Mouse (Mus musculus) forebrain, embryonic 15.5 days (tissue): ENCODE data around the gene Ss18l1. TPM values are rescaled to one million over a fixed set of nuclear protein-coding genes. Genes with fewer than 3 reads are reported as not detected.

Experiments
- ATAC-seq: fragments of 200-750 bp; cut with Nextera tagmentation; replicated peaks from 2 replicates; pipeline ENCODE4 v1.8.0; 2017; ENCODE audit warnings: mild to moderate bottlenecking, moderate TSS enrichment, moderate library complexity
- H3K27ac ChIP-seq: fragments of 300-500 bp; sonication (generic); replicated peaks from 2 replicates; pipeline ENCODE4 v1.5.1; 2015; ENCODE audit warnings: mild to moderate bottlenecking, inconsistent platforms
- H3K27me3 ChIP-seq: fragments of 300-500 bp; sonication (generic); 2 replicates; pipeline ENCODE4 v1.6.1; 2015; ENCODE audit warnings: inconsistent platforms
- H3K36me3 ChIP-seq: fragments of 300-500 bp; sonication (generic); 2 replicates; pipeline ENCODE4 v1.6.1; 2015; ENCODE audit warnings: mild to moderate bottlenecking, inconsistent platforms
- H3K4me1 ChIP-seq: fragments of 300-500 bp; sonication (generic); 2 replicates; pipeline ENCODE4 v1.6.1; 2015; ENCODE audit warnings: inconsistent platforms
- H3K4me2 ChIP-seq: fragments of 300-500 bp; sonication (generic); replicated peaks from 2 replicates; pipeline ENCODE4 v1.6.1; 2015; ENCODE audit warnings: mild to moderate bottlenecking, inconsistent platforms
- H3K4me3 ChIP-seq: fragments of 300-500 bp; sonication (generic); 2 replicates; pipeline ENCODE4 v1.5.1; 2015; ENCODE audit warnings: mild to moderate bottlenecking, inconsistent platforms
- H3K9ac ChIP-seq: fragments of 300-500 bp; sonication (generic); replicated peaks from 2 replicates; pipeline ENCODE4 v1.6.1; 2015; ENCODE audit warnings: mild to moderate bottlenecking, inconsistent platforms
- H3K9me3 ChIP-seq: fragments of 300-500 bp; sonication (generic); 2 replicates; pipeline ENCODE4 v1.6.1; 2016; ENCODE audit warnings: inconsistent platforms
- WGBS: fragments of 180-500 bp; shearing (Covaris S2); methylation state at CpG from one replicate; pipeline ENCODE4 v1.1.7; 2015; ENCODE audit warnings: mixed read lengths; 5-methylcytosine and 5-hydroxymethylcytosine counted together
- polyA plus RNA-seq: library from polyadenylated mRNA; unstranded; fragments of >200 nt; fragmentation: Nextera tagmentation; extraction: Ambion mirVana; gene quantifications from 2 replicates; pipeline ENCODE4 v1.2.1, GENCODE M21; 2015

Ss18l1 gene
- polyA plus RNA-seq, 1 experiment from 2014 or later = 59.5 TPM

DNA sequence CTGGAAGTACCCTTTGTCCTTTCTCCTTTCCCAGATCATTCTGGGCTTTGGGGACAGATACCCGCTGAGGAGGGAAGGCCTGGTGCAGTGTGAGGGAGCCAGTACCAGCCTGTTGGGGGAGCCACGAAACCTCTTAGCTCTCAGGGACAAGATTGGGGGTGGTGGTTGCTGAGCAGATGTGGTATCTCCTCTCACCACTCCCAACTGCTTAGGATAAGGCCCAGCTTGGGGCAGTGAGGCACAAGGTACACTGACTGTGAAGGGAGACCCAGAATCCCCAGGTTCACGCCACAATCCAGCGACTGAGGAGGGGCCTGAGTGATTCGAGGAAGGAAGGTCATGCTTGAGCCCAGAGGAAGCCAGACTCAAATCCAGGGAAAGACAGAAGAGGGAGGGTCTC, 55.9 kb downstream of the Ss18l1 start:
- no peaks in the 10 kb centered on the region for H3K9me3 ChIP-seq
- H3K27ac ChIP-seq = no peak overlapping the region
- WGBS = 35% methylated on average over 5 of the region's 5 CpGs
- no peaks in the 10 kb centered on the region for H3K36me3 ChIP-seq
- no peak overlapping the region for H3K4me3 ChIP-seq
- peaks cover 19% of the 10 kb centered on the region for H3K27me3 ChIP-seq
- ATAC-seq = peak; percentile 46
- H3K4me2 ChIP-seq = no peak overlapping the region
- H3K9ac ChIP-seq = no peak overlapping the region
- H3K4me1 ChIP-seq = peaks cover 33% of the 10 kb centered on the region

GRCm38 (mm10) chr2:180099529-180099928, 57.2 kb downstream of the Ss18l1 start:
- H3K27me3 ChIP-seq = peaks cover 30% of the 10 kb centered on the region
- H3K9ac ChIP-seq = no peak overlapping the region
- no peak overlapping the region for H3K27ac ChIP-seq
- no peak overlapping the region for H3K4me2 ChIP-seq
- no peaks in the 10 kb centered on the region for H3K36me3 ChIP-seq
- WGBS = 13% methylated on average over 15 of the region's 15 CpGs
- no peak for ATAC-seq
- no peaks in the 10 kb centered on the region for H3K9me3 ChIP-seq
- H3K4me3 ChIP-seq = no peak overlapping the region
- peaks cover 46% of the 10 kb centered on the region for H3K4me1 ChIP-seq

GRCm38 (mm10) chr2:180103151-180103977, 61.1 kb downstream of the Ss18l1 start:
- no peak overlapping the region; the same call in 1 of the 2 replicates for H3K27ac ChIP-seq
- H3K4me2 ChIP-seq = peak overlapping the region; percentile 92
- under 1% methylated on average over 57 of the region's 57 CpGs for WGBS
- peak overlapping the region; percentile 55 for H3K4me3 ChIP-seq
- H3K4me1 ChIP-seq = peaks cover 42% of the 10 kb centered on the region
- peak overlapping the region; percentile 42 for H3K9ac ChIP-seq
- H3K9me3 ChIP-seq = no peaks in the 10 kb centered on the region
- peak; percentile 23; the same call in 1 of the 2 replicates for ATAC-seq
- no peaks in the 10 kb centered on the region for H3K36me3 ChIP-seq
- H3K27me3 ChIP-seq = peaks cover 42% of the 10 kb centered on the region

DNA sequence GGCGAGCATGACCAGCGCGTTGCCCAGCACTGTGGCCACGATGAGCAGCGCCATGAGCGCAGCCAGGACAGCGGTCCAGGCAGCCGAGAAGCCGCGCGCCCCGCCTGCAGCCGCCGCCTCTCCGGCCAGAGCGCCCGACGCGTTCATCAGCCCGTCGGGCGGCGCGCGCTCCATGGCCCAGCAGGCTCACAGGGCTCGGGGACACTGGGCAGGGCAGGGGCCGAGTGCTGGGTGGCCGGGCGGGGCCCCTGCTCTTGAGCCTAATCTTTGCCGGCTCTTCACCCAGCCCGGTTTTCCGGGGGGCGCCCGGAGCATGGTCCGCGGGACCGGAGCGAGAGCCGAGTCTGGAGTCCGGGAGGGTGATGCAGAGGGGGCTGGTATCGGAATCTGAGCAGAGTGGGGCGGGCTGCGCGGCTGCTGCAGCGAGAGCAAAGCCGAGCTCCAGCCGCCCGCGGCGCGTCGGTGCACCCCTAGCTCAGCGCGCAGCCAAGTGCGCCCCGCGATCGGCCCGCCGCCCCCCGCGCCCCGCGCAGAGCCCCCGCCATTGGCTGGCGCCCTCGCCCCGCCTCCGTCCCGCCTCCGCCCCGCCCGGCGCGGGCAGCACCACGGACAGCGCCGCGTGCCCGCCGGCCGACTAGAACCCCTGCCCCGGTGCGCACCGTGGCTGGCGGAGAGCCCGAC, 61.8 kb downstream of the Ss18l1 start, which contains the start of gene Hrh3:
Gene Hrh3 (minus strand): TSS at position 511 of the 681 bp plus-strand sequence.
- peak; percentile 71 for ATAC-seq
- Histone ChIP-seq H3K36me3 (no peaks in the 10 kb centered on the region), H3K9me3 (no peaks in the 10 kb centered on the region), H3K4me3 (peak within 1 kb of the TSS; percentile 55), H3K27me3 (peaks cover 42% of the 10 kb centered on the region), H3K4me2 (peak within 1 kb of the TSS; percentile 92), H3K27ac (no peak within 1 kb of the TSS; the same call in 1 of the 2 replicates), H3K4me1 (peaks cover 40% of the 10 kb centered on the region), H3K9ac (peak within 1 kb of the TSS; percentile 42)
- under 1% methylated on average over 85 of the region's 87 CpGs for WGBS

DNA sequence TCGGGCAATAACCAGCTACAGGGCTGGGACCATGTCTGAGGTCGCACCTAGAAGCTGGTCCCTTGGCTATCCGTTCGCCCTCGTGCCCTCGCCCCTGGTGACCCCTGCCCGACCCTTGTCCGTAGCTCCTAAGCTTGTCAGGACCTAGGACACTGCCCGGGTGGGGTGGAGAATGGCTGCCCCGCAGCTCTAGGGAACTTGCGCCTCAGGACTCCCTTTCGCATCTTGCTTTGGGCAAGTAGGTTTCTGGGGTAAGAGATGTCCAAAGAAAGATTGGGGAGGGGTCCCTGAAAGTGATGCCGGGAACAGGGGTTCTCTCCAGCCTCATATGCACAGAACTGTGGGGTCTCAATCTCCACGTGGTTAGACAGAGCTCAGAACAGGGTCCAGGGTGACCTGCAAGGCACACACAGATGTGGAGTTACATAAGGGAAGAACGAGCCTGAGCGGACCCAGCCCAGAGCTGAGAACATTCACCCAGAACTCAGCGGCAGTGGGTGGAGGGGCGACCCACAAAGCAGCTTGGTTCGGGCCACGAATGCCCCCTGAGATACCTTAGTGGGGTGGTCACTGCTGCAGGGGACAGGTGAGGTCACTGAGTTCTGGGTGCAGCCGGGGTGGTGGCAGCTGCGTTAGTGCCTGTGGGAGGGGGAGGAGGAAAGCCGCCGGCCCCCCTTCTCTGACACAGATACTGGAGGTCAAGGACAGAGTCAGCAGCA, 62.5 kb downstream of the Ss18l1 start:
- Histone ChIP-seq H3K4me3 (peak overlapping the region; percentile 55), H3K36me3 (no peaks in the 10 kb centered on the region), H3K27ac (no peak overlapping the region), H3K4me2 (peak overlapping the region; percentile 92), H3K9ac (peak overlapping the region; percentile 42), H3K9me3 (no peaks in the 10 kb centered on the region), H3K4me1 (peaks cover 36% of the 10 kb centered on the region), H3K27me3 (peaks cover 42% of the 10 kb centered on the region)
- peak; percentile 5; the same call in 1 of the 2 replicates for ATAC-seq
- 9% methylated on average over 24 of the region's 24 CpGs for WGBS

DNA sequence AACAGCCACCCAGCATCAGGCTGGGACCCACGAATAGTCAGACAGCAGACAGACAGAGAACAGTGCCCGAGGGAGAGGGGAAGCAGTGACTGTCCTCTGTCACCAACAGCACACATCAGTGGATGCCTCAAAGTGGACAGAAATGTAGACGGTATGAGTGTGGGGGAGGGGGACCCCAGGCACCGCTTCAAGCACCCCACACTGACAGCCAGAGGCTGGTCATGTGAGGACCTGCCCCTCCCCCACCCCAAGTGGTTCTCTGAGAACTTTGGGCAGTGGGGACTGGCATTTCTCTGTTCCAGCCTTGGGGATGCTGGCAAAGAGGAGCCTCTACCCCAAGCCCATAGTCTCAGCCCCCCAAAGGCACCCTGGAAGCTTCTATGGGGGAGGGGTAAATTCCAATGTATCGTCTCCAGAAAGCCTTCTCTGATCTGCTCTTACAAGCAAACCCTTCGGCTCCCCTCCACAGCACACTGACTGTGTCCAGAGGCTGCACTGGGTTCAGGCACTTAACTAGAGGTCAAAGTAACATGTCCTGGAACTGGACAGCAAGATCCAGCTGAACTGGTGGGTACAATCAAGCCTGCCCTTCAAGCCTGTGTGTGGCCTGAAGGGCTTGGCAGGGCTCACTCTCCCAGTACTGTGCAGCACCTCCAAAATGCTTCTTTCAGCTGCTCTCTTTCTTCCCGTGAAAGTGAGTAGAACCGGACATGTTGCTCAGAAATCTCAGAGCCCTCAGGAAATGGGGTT, 63.3 kb downstream of the Ss18l1 start:
- H3K27ac ChIP-seq = no peak overlapping the region
- peaks cover 42% of the 10 kb centered on the region for H3K27me3 ChIP-seq
- no peak for ATAC-seq
- H3K9me3 ChIP-seq = no peaks in the 10 kb centered on the region
- H3K36me3 ChIP-seq = no peaks in the 10 kb centered on the region
- no peak overlapping the region for H3K9ac ChIP-seq
- no peak overlapping the region for H3K4me2 ChIP-seq
- H3K4me3 ChIP-seq = no peak overlapping the region
- H3K4me1 ChIP-seq = peaks cover 30% of the 10 kb centered on the region
- WGBS = 17% methylated on average over 8 of the region's 8 CpGs

DNA sequence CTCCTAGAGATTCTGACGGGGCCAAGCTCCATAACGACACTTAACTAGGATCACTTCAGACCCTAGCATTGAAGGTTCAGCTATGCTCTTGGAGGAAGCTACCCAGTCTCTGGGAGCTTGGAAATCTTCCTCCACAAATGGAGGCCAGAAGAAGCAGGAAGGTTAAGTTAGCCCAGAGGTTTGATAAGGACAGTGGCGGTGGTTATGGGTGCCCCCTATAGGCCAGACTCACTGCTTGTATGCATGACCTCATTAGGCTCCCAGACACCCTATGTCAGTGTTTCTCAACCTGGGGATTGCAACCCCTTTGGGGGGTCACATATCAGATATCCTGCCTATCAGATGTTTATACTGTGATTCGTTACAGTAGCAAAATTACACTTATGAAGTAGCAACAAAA, 64.8 kb downstream of the Ss18l1 start:
- Histone ChIP-seq H3K27ac (no peak overlapping the region), H3K36me3 (no peaks in the 10 kb centered on the region), H3K4me1 (peaks cover 30% of the 10 kb centered on the region), H3K27me3 (peaks cover 34% of the 10 kb centered on the region), H3K4me2 (no peak overlapping the region), H3K4me3 (no peak overlapping the region), H3K9ac (no peak overlapping the region), H3K9me3 (no peaks in the 10 kb centered on the region)
- WGBS = 68% methylated on average over 4 of the region's 4 CpGs
- ATAC-seq = no peak

GRCm38 (mm10) chr2:180108285-180108684, 66.0 kb downstream of the Ss18l1 start:
- Histone ChIP-seq H3K36me3 (no peaks in the 10 kb centered on the region), H3K4me3 (no peak overlapping the region), H3K4me1 (peaks cover 22% of the 10 kb centered on the region), H3K9ac (no peak overlapping the region), H3K27me3 (peaks cover 23% of the 10 kb centered on the region; the same call in 1 of the 2 replicates), H3K9me3 (no peaks in the 10 kb centered on the region), H3K27ac (no peak overlapping the region), H3K4me2 (no peak overlapping the region)
- ATAC-seq = no peak
- 66% methylated on average over 6 of the region's 6 CpGs for WGBS

DNA sequence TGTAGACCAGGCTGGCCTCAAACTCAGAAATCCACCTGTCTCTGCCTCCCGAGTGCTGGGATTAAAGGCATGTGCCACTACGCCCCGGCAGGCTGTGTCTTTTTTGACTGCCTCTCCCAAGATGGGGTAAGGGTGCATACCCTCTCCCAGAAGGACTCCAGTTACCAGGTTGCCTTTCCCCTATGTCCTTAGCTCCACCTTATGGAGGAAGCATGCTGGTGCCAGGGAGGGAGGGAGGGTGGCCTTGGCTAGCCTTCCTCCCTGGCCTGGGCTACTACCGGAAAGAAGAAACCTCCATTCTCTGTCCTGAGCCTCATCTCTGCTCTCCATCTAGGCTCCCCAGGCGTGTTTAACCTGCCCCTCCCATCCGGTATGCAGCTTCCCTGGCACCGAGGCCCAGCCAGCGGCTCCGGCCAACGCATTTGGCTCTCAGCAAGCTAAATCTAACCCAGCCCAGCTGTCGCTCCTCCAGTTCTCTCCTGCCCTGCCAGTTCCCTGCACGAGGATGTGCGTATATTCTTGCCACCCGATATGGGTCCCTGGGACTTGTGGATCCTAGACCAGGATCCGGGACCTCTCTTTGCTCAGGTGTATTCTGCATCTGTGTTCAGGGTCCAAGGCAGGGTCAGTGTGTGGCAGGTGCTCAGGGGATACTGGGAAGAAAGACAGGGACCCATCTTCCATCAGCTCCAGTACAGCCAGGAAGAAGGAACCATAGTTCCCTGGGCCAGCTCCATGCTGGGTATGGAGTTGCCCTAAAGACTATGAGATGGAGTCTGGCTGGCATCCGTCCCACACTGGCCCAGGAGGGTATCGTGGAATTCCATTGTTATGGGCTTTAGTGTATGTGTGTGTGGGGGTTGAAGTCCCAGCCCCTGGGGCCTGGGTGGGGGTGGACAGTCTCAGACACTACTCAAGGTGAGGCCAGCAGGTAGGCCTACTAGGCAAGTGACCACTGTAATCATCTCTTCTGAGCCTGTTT, 71.9 kb downstream of the Ss18l1 start:
- H3K9me3 ChIP-seq = no peaks in the 10 kb centered on the region
- H3K27me3 ChIP-seq = no peaks in the 10 kb centered on the region
- peak overlapping the region; percentile 59 for H3K27ac ChIP-seq
- H3K9ac ChIP-seq = no peak overlapping the region
- peaks cover 44% of the 10 kb centered on the region for H3K4me1 ChIP-seq
- H3K4me3 ChIP-seq = no peak overlapping the region
- ATAC-seq = no peak
- no peaks in the 10 kb centered on the region for H3K36me3 ChIP-seq
- WGBS = 44% methylated on average over 17 of the region's 17 CpGs
- H3K4me2 ChIP-seq = no peak overlapping the region

GRCm38 (mm10) chr2:180115279-180115678, 73.0 kb downstream of the Ss18l1 start:
- Histone ChIP-seq H3K9ac (no peak overlapping the region), H3K27me3 (no peaks in the 10 kb centered on the region), H3K27ac (peak overlapping the region; percentile 59), H3K4me3 (no peak overlapping the region), H3K4me1 (peaks cover 51% of the 10 kb centered on the region), H3K4me2 (no peak overlapping the region), H3K36me3 (no peaks in the 10 kb centered on the region), H3K9me3 (no peaks in the 10 kb centered on the region)
- 17% methylated on average over 6 of the region's 6 CpGs for WGBS
- ATAC-seq = no peak
